Mouse (Mus musculus) ovary, adult 18-20 months (tissue): ENCODE data around the gene Sectm1b.
A peak's percentile ranks its signal among the peaks of the same experiment; 100 is the strongest.
"Not testable (repeated sequence)": the region's sequence is repeated elsewhere in the genome, so short reads cannot be mapped to it uniquely, and the experiment has no call there.

Experiments
- DNase-seq: peaks from one replicate; pipeline ENCODE4 v3.0.0; 2022; ENCODE audit warnings: low spot score, mixed read lengths

Sectm1b gene

DNA sequence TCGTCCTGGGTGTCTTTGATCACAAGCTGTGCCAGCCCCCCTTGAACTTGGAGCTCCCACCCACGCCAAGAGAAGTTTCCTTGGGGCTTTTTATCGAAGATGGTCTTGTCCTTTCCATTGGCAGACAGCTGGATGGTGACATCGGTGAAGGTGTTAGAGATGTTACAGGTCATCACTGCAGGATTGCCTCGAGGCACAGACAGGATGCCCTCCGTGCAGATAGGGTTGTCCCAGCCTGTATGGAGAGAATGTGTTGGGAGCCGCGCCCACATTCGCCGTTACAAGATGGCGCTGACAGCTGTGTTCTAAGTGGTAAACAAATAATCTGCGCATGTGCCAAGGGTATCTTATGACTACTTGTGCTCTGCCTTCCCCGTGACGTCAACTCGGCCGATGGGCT is 6.3 kb upstream of the Sectm1b start:
- DNase-seq, result not testable (repeated sequence)

- no peak for DNase-seq
These were observed 4.5 kb upstream of the Sectm1b start for GRCm38 (mm10) chr11:121067895-121068294.

DNA sequence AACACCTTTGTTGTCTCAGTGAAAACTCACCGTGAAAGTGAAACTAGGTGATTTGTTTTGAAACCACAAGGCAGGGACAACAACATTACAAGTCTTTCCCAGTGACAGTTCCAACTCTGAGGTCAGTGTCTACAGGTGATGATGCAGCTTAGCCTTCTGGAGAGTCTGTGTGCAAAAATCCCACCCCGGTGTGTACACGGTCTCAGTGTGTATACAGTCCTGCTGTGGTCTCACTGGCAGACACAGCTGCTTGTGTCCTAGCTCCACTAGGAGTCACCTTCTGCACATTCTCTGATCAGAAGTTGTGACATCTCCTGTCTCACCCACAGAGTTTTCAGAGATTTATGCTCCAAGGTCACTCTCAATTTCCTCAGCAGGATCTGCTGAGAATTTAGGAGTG is 828 bp upstream of the Sectm1b start:
- no peak for DNase-seq

DNA sequence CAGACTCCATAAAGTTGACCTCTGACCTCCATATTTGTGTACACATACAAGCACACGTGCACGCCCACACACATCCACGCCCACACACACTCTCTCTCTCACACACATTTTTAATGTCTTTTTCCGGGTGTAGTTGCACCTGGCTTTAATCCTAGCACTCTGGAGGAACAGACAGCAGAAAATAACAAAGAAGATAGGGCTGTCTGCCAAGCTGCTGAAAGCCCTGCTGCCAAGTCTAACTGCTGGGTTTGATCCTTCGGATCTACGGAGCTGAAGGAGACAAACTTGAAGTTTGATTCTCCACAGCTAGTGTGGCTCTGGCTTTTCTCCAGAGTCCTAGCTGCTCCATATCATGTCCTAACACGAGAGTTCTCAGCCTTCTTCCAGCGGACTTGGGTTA is 1.8 kb downstream of the Sectm1b start:
- no peak for DNase-seq

DNA sequence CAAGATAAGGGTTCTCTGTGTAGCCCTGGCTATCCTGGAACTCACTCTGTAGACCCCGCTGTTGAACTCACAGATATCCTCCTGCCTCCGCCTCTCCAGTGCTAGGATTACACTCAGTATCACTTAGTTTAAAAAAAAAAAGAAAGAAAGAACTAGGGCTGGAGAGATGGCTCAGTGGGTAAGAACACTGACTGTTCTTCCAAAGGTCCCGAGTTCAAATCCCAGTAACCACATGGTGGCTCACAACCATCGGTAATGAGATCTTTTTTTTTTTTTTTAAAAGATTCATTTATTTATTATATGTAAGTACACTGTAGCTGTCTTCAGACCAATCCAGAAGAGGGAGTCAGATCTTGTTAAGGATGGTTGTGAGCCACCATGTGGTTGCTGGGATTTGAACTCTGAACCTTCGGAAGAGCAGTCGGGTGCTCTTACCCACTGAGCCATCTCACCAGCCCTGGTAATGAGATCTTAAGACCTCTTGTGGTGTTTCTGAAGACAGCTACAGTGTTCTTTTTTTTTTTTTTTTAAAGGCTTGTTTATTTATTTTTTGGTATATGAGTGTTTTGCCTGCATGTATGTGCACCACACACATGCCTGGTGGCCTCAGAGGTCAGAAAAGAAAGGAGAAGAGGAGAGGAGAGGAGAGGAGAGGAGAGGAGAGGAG is 2.8 kb downstream of the Sectm1b start:
- not testable (repeated sequence) for DNase-seq

DNA sequence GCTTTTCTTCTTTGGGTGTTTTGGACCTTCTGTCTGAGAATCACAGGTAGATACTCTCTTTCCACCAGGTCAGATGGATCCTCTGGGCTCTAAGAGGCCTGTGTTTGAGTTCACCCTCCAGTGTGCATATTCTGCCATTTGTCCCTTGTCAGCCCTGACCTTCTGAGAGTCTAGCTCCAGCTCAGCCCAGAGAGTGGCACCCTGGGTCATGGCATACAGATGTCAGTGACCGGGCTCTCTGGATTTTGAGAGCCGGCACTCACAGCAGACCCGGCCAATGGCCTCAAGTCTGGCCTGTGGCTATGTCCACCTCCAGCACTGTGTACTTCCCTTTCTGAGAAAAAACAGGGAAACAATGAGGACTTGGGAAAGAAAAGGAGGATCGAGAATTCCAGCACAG is 3.9 kb downstream of the Sectm1b start:
- no peak for DNase-seq

GRCm38 (mm10) chr11:121058956-121059355 is 4.4 kb downstream of the Sectm1b start:
- DNase-seq, result no peak

GRCm38 (mm10) chr11:121058122-121058521 is 5.2 kb downstream of the Sectm1b start:
- no peak for DNase-seq

DNA sequence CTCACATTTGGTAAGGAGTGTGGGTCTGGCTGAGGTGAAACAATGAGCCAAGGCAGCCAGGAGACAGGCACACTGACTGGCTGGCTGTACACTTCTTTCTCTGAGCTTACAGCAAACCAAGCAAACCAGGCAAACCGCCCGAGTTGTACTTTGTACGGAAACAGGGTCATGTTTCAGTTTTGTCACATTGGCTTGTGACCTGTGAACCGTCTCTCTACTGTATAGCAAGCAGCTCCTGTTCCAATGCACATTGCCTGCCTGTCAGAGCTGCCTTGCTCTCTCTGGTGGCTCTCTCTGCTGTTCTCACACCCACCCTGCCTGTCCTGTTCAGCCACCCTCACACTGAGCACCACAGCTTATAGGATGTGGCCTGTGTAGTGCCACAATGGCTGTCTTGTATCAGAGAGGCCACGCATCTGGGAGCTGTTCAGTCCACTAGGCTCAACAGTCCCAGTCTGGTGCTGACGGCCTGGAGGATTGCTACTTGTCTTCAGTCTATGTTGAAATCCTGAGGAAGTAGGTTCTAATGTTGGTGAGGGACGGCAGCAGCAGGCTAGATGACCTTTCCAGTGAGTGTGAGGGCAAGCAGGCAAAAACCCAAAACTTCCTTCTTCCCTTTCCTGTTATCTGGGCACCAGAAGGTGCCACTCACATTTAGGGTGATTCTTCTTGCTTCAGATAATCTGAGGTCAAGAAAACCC is 6.7 kb downstream of the Sectm1b start:
- DNase-seq, result no peak

- peak; percentile 59 for DNase-seq
These were observed 9.8 kb downstream of the Sectm1b start for GRCm38 (mm10) chr11:121053536-121053935.

- DNase-seq, result no peak
These were observed 11.0 kb downstream of the Sectm1b start for GRCm38 (mm10) chr11:121052387-121052786.

DNA sequence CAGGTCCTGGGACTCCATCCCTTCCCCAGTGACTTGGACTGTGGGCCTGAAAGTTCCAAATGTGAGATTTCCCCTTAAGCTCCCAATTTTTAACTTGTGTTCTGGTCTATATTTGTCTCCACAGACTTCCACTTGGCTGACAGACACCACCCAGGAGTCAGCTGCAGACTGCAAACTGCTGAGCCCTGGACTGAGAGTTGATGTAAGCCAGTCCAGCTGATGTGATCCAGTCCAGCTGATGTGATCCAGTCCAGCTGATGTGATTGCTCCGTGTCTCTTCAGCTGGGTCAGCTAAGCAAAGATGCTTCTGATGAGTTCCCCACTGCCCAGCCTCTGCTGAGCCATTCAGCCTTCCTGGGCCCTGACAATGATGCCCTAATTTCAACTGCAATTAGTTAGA is 11.6 kb downstream of the Sectm1b start:
- no peak for DNase-seq

DNA sequence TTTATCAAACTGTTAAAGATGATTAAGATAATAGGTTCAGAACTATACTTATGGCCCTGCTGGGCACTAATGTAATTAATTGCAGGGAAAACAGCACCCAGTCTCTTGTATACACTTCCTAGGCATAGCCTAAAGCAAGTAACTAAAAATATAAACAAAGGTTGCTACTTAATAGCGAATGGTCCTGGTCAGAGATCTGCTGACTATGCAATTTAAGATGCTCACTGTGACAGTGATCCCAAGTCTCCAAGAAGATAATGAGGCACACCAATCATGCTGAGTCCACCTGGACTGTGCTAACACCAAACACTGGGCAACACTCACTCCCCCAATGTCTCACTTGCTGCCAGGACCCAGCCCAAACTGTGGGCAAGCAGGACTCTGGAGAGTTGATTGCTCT is 13.5 kb downstream of the Sectm1b start:
- no peak for DNase-seq

GRCm38 (mm10) chr11:121047826-121048399 is 15.5 kb downstream of the Sectm1b start:
- no peak for DNase-seq

DNA sequence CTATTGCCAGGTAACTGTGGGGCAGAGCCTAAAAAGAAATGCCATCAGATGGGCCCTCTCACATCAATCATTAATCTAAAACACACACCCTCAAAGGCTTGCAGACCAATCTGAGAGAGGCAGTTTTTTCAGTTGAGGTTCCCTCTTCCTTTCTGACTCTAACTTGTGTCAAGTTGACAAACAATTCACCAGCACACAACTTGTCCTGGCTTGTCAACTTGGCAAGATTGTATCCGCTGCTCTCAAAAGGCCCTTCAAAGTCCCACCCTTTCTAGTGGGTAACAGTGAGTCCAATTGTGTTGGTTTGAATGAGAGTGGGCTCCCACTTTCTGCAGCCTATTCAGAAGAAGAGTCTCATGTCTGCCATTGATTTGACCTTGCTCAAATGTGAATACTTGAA is 18.1 kb downstream of the Sectm1b start:
- no peak for DNase-seq

- DNase-seq, result not testable (repeated sequence)
These were observed 20.3 kb downstream of the Sectm1b start for GRCm38 (mm10) chr11:121043025-121043424.

DNA sequence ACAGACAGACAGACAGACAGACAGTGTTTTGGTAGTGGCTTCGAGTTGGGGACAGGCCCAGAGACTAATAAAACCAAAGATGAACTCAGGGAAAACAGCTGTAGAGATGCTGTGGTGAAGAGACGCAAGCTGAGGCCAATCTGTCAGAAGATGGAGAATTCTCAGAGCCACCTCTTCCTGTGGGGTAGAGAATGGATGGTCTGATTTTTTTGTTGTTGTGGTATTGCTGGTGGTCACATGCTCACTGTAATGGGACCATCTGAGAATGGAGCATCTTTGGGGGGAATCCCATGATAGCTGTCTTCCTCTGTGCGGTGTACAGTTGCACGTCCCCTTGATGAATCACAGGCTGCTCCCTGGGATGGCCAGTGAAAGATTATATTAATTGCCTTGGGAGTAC is 20.9 kb downstream of the Sectm1b start:
- DNase-seq, result no peak

DNA sequence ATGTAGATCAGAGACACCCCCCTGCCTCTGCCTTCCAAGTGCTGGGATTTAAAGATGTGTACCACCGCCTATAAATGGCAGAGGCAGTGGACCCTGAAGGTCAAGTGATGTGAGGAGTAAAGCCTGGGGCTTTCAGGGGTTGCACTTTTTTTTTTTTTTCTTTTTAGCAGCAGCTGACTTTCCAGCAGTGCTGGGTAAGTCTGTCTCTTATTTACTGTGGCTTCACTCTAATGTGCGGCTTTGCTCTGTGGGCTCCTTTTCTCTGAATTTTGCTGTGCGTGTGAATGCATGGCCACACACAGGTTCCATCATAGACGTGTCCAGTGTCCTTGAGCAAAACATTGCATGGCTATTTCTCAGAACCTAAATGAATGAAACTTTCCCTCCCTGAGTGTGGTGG is 21.7 kb downstream of the Sectm1b start:
- no peak for DNase-seq

- DNase-seq, result peak; percentile 72
These were observed 22.2 kb downstream of the Sectm1b start for GRCm38 (mm10) chr11:121041212-121041611.

DNA sequence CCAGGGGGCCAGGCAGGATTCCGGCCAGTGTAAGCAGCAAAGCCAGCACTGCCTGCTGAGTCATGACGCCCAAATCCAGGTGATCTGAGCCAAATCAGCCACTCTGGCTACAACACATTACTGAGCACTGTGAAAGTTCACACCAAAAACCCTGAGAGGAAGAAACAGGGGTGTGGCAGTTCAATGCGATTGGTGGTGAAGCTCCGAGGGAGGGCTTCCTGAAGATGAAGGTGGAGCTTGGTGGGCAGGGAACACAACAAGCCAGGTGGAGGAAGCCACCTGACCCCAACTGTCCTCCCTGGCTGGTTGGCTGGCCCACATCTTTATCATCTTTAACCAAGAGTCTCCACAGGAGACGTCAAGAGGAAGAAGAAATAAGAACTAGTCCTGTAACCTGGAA is 24.1 kb downstream of the Sectm1b start, which contains the start of gene Cd7:
Gene Cd7 (minus strand): TSS at position 117 of the 400 bp plus-strand sequence.
- DNase-seq, result no peak

DNA sequence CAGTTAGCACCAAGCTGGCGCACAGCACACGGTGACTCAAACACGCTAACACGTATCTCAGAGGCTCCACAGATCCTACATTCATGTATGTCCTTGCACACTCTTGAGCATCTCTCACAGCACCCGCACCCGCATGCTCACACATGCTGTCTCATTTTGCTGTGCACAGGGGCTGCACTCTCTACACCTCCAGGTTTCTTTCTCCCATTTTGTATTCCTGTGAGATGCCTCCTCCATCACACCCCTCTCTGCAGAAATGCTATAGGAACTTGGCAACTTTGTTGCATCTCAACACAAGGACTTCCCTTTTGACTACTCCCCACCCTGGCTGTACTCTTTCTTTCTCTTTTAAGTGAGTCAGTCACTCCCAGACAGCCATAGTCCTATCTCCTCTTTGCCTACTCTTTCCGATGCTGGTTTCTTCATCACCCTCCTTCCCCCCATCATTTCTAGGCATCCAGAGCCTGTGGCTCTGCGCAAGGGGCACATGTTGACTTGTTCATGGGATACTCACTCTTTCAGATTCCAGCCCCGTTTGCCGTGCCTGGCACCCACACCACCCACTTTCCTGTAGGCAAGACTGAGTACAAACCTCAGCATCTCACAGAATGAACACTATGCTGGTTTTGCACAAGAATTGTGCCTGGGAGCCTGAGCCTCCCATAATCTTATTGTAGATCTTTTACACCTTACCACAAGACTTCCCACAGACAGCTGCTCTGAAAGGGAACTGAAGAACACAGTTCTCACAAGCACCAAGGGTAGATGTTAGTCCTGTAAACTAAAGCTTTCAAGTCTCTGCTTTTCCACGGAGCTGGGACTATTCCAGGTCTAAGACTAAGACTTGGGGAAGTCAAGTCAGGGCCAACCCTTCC is 24.8 kb downstream of the Sectm1b start:
- no peak for DNase-seq

DNA sequence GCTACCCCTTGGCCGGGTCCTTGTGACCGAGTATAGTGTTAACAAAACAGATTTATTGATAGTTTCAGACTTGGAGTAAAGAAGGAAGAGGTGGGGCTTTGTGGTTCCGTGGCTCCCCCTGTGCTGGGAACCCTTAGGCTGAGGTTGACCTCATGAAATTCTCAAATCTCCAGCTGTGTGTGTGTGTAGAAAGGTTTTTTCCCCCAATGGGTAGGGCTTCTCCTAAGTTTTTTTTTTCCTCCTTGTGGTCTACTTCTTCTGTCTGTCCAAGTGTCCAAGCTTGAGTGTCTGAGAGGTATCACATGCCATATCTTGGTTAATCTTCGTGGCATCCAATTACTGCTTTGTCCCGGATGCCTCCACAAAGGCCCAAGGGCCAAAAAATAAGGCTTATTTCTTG is 30.3 kb downstream of the Sectm1b start:
- no peak for DNase-seq
